Mouse (Mus musculus): ENCODE results near the gene Ngb. TPM values are rescaled to one million over a fixed set of nuclear protein-coding genes. Genes with fewer than 3 reads are reported as not detected.

The Ngb gene
- total and polyA plus RNA-seq, 2 experiments from 2014 or later, result 9.9 to 12.2 TPM

- ATAC-seq, result peak; percentile 20; the same call in 1 of the 2 replicates
Observed at GRCm38 (mm10) chr12:87138342-87138701, 36.0 kb upstream of the Ngb start.

GRCm38 (mm10) chr12:87137439-87138341, 35.4 kb upstream of the Ngb start:
- peak; percentile 72 for ATAC-seq
- DNase-seq, result peak; percentile 18

More at GRCm38 (mm10) chr12:87138342-87138701, 36.0 kb upstream of the Ngb start:
- Histone ChIP-seq H3K9me3 (ENCODE audit: low read length) (no peaks in the 10 kb centered on the region), H3K4me2 (ENCODE audit: low read depth) (no peak overlapping the region), H3K4me3 (ENCODE audit: low read depth, low read length) (no peak overlapping the region), H3K4me1 (ENCODE audit: insufficient read depth) (no peaks in the 10 kb centered on the region), H3K36me3 (ENCODE audit: insufficient read depth) (peaks cover 24% of the 10 kb centered on the region), H3K9ac (no peak overlapping the region), H3K27ac (ENCODE audit: low read depth, low read length) (0 out of 2 replicates have a peak overlapping the region, but pooled peaks have one; percentile 29), H3K27me3 (ENCODE audit: insufficient read depth, low read length) (no peaks in the 10 kb centered on the region)
- no peak for TF ChIP-seq CTCF (IDR thresholded peaks at IDR 0.05; ENCODE audit: low read depth)
- DNase-seq, result no peak
- WGBS, result 39% methylated on average over 2 of the region's 2 CpGs

GRCm38 (mm10) chr12:87132784-87133183, 30.4 kb upstream of the Ngb start:
- Histone ChIP-seq H3K4me3 (ENCODE audit: low read depth, low read length) (no peak overlapping the region), H3K27me3 (ENCODE audit: insufficient read depth, low read length) (no peaks in the 10 kb centered on the region), H3K4me2 (ENCODE audit: low read depth) (no peak overlapping the region), H3K9ac (no peak overlapping the region), H3K4me1 (ENCODE audit: insufficient read depth) (no peaks in the 10 kb centered on the region), H3K27ac (ENCODE audit: low read depth, low read length) (no peak overlapping the region), H3K9me3 (ENCODE audit: low read length) (no peaks in the 10 kb centered on the region), H3K36me3 (ENCODE audit: insufficient read depth) (peaks cover 42% of the 10 kb centered on the region)
- no peak for TF ChIP-seq CTCF (IDR thresholded peaks at IDR 0.05; ENCODE audit: low read depth)
- DNase-seq (no peak), ATAC-seq (no peak)
- 96% methylated on average over 9 of the region's 9 CpGs for WGBS

More at GRCm38 (mm10) chr12:87137439-87138341, 35.4 kb upstream of the Ngb start:
- TF ChIP-seq CTCF (IDR thresholded peaks at IDR 0.05; ENCODE audit: low read depth), result no peak
- H3K36me3 ChIP-seq (ENCODE audit: insufficient read depth), result peaks cover 29% of the 10 kb centered on the region
- 60% methylated on average over 15 of the region's 15 CpGs for WGBS
- no peaks in the 10 kb centered on the region for H3K4me1 ChIP-seq (ENCODE audit: insufficient read depth)
- peak overlapping the region; percentile 29; the same call in 1 of the 2 replicates for H3K27ac ChIP-seq (ENCODE audit: low read depth, low read length)
- no peaks in the 10 kb centered on the region for H3K9me3 ChIP-seq (ENCODE audit: low read length)
- no peaks in the 10 kb centered on the region for H3K27me3 ChIP-seq (ENCODE audit: insufficient read depth, low read length)
- H3K9ac ChIP-seq, result no peak overlapping the region
- no peak overlapping the region for H3K4me3 ChIP-seq (ENCODE audit: low read depth, low read length)
- no peak overlapping the region for H3K4me2 ChIP-seq (ENCODE audit: low read depth)

GRCm38 (mm10) chr12:87132210-87132609, 29.9 kb upstream of the Ngb start:
- peaks cover 39% of the 10 kb centered on the region for H3K36me3 ChIP-seq (ENCODE audit: insufficient read depth)
- ATAC-seq, result no peak
- no peak for TF ChIP-seq CTCF (IDR thresholded peaks at IDR 0.05; ENCODE audit: low read depth)
- H3K9ac ChIP-seq, result no peak overlapping the region
- no peaks in the 10 kb centered on the region for H3K27me3 ChIP-seq (ENCODE audit: insufficient read depth, low read length)
- 78% methylated on average over 6 of the region's 6 CpGs for WGBS
- no peak overlapping the region for H3K4me3 ChIP-seq (ENCODE audit: low read depth, low read length)
- H3K4me1 ChIP-seq (ENCODE audit: insufficient read depth), result no peaks in the 10 kb centered on the region
- H3K27ac ChIP-seq (ENCODE audit: low read depth, low read length), result no peak overlapping the region
- H3K4me2 ChIP-seq (ENCODE audit: low read depth), result no peak overlapping the region
- H3K9me3 ChIP-seq (ENCODE audit: low read length), result no peaks in the 10 kb centered on the region
- DNase-seq, result no peak

- 42% methylated on average over 3 of the region's 3 CpGs for whole genome bisulfite sequencing
- ATAC-seq, result no peak
- Histone ChIP-seq H3K9me3 (ENCODE audit: low read length) (no peaks in the 10 kb centered on the region), H3K4me1 (ENCODE audit: insufficient read depth) (no peaks in the 10 kb centered on the region), H3K36me3 (ENCODE audit: insufficient read depth) (peaks cover 35% of the 10 kb centered on the region), H3K27me3 (ENCODE audit: insufficient read depth, low read length) (no peaks in the 10 kb centered on the region), H3K27ac (ENCODE audit: low read depth, low read length) (no peak overlapping the region), H3K4me2 (ENCODE audit: low read depth) (no peak overlapping the region), H3K9ac (no peak overlapping the region), H3K4me3 (ENCODE audit: low read depth, low read length) (no peak overlapping the region)
- DNase-seq, result peak; percentile 42
- TF ChIP-seq CTCF (IDR thresholded peaks at IDR 0.05; ENCODE audit: low read depth), result peak; percentile 70
Observed at GRCm38 (mm10) chr12:87131619-87132018, 29.3 kb upstream of the Ngb start.

GRCm38 (mm10) chr12:87131181-87131580, 28.8 kb upstream of the Ngb start:
- H3K4me3 ChIP-seq (ENCODE audit: low read depth, low read length), result no peak overlapping the region
- 16% methylated on average over 2 of the region's 2 CpGs for WGBS
- no peak overlapping the region for H3K27ac ChIP-seq (ENCODE audit: low read depth, low read length)
- peaks cover 35% of the 10 kb centered on the region for H3K36me3 ChIP-seq (ENCODE audit: insufficient read depth)
- no peaks in the 10 kb centered on the region for H3K9me3 ChIP-seq (ENCODE audit: low read length)
- TF ChIP-seq CTCF (IDR thresholded peaks at IDR 0.05; ENCODE audit: low read depth), result no peak
- no peak for DNase-seq
- H3K27me3 ChIP-seq (ENCODE audit: insufficient read depth, low read length), result no peaks in the 10 kb centered on the region
- no peak for ATAC-seq
- no peaks in the 10 kb centered on the region for H3K4me1 ChIP-seq (ENCODE audit: insufficient read depth)
- no peak overlapping the region for H3K9ac ChIP-seq
- no peak overlapping the region for H3K4me2 ChIP-seq (ENCODE audit: low read depth)

- no peak overlapping the region for H3K4me3 ChIP-seq (ENCODE audit: low read depth, low read length)
- H3K9me3 ChIP-seq (ENCODE audit: low read length), result no peaks in the 10 kb centered on the region
- TF ChIP-seq CTCF (IDR thresholded peaks at IDR 0.05; ENCODE audit: low read depth), result no peak
- H3K4me1 ChIP-seq (ENCODE audit: insufficient read depth), result no peaks in the 10 kb centered on the region
- DNase-seq (no peak), ATAC-seq (no peak)
- H3K9ac ChIP-seq, result no peak overlapping the region
- 85% methylated on average over 4 of the region's 4 CpGs for WGBS
- no peaks in the 10 kb centered on the region for H3K27me3 ChIP-seq (ENCODE audit: insufficient read depth, low read length)
- peaks cover 35% of the 10 kb centered on the region for H3K36me3 ChIP-seq (ENCODE audit: insufficient read depth)
- H3K27ac ChIP-seq (ENCODE audit: low read depth, low read length), result no peak overlapping the region
- H3K4me2 ChIP-seq (ENCODE audit: low read depth), result no peak overlapping the region
Observed at GRCm38 (mm10) chr12:87130224-87130623, 27.9 kb upstream of the Ngb start.

Measured in forebrain, postnatal 0 days (tissue).